Mouse (Mus musculus) kidney, embryonic 14.5 days (tissue): ENCODE data around the gene Smim24. TPM values are rescaled to one million over a fixed set of nuclear protein-coding genes. Genes with fewer than 3 reads are reported as not detected.

Source experiments
- ATAC-seq: fragments of 200-750 bp; cut with Nextera tagmentation; 2 replicates; pipeline ENCODE4 v1.8.0; 2017; ENCODE audit warnings: moderate number of reproducible peaks, mild to moderate bottlenecking, moderate TSS enrichment, moderate library complexity; ENCODE audit not compliant: low FRiP score, low TSS enrichment
- H3K27ac ChIP-seq: fragments of 300-500 bp; sonication (generic); 2 replicates; pipeline ENCODE4 v1.5.1; 2014; ENCODE audit warnings: low read depth, mild to moderate bottlenecking, low read length, moderate library complexity, mixed read lengths
- H3K27me3 ChIP-seq: fragments of 300-500 bp; sonication (generic); 2 replicates; pipeline ENCODE4 v1.6.1; 2014; ENCODE audit warnings: mild to moderate bottlenecking, low read length; ENCODE audit not compliant: control insufficient read depth, insufficient read depth
- H3K36me3 ChIP-seq: fragments of 300-500 bp; sonication (generic); 2 replicates; pipeline ENCODE4 v1.6.1; 2014; ENCODE audit warnings: low read length, mixed read lengths; ENCODE audit not compliant: control insufficient read depth, insufficient read depth
- H3K4me1 ChIP-seq: fragments of 300-500 bp; sonication (generic); 2 replicates; pipeline ENCODE4 v1.6.1; 2014; ENCODE audit warnings: low read length, mixed read lengths; ENCODE audit not compliant: control insufficient read depth, insufficient read depth
- H3K4me2 ChIP-seq: fragments of 300-500 bp; sonication (generic); replicated peaks from 2 replicates; pipeline ENCODE4 v1.6.1; 2014; ENCODE audit warnings: low read depth, mild to moderate bottlenecking, low read length
- H3K4me3 ChIP-seq: fragments of 300-500 bp; sonication (generic); 2 replicates; pipeline ENCODE4 v1.5.1; 2014; ENCODE audit warnings: mild to moderate bottlenecking, low read length
- H3K9ac ChIP-seq: fragments of 300-500 bp; sonication (generic); 2 replicates; pipeline ENCODE4 v1.6.1; 2014; ENCODE audit warnings: low read depth, mild to moderate bottlenecking, low read length, moderate library complexity
- H3K9me3 ChIP-seq: fragments of 300-500 bp; sonication (generic); 2 replicates; pipeline ENCODE4 v1.6.1; 2016; ENCODE audit warnings: low read length; ENCODE audit not compliant: control insufficient read depth
- WGBS: fragments of 180-500 bp; shearing (Covaris S2); extraction: QIAGEN DNeasy Blood & Tissue Kit; methylation state at CpG from one replicate; pipeline ENCODE4 v1.1.7; 2014; 5-methylcytosine and 5-hydroxymethylcytosine counted together
- polyA plus RNA-seq: library from polyadenylated mRNA; unstranded; fragments of >200 nt; fragmentation: Nextera tagmentation; extraction: Ambion mirVana; gene quantifications from 2 replicates; pipeline ENCODE4 v1.2.1, GENCODE M21; 2014

The Smim24 gene
- polyA plus RNA-seq, 1 experiment from 2014 or later, result 16.4 TPM

DNA sequence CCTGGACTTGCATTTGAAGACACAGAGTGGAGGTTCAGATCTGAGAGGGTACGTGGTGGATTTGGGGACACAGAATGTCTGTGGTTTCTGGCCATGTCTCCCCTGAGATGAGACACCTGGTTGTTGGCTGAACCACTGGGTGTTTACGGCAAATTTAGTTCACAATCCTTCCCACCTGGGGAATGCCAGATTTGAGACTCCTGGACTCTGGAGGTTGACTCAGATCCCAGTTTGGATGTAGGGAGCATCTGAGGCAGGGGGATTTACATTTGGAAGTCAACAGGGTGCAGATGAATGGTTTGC lies 15.5 kb upstream of the Smim24 start:
- WGBS, result 47% methylated on average over 2 of the region's 2 CpGs
- no peak for ATAC-seq
- Histone ChIP-seq H3K4me2 (peak overlapping the region; percentile 76), H3K27me3 (no peaks in the 10 kb centered on the region), H3K4me1 (peaks cover 12% of the 10 kb centered on the region), H3K9me3 (no peaks in the 10 kb centered on the region), H3K27ac (no peak overlapping the region), H3K36me3 (peaks cover 31% of the 10 kb centered on the region), H3K9ac (peak overlapping the region; percentile 90), H3K4me3 (peak overlapping the region; percentile 82)

DNA sequence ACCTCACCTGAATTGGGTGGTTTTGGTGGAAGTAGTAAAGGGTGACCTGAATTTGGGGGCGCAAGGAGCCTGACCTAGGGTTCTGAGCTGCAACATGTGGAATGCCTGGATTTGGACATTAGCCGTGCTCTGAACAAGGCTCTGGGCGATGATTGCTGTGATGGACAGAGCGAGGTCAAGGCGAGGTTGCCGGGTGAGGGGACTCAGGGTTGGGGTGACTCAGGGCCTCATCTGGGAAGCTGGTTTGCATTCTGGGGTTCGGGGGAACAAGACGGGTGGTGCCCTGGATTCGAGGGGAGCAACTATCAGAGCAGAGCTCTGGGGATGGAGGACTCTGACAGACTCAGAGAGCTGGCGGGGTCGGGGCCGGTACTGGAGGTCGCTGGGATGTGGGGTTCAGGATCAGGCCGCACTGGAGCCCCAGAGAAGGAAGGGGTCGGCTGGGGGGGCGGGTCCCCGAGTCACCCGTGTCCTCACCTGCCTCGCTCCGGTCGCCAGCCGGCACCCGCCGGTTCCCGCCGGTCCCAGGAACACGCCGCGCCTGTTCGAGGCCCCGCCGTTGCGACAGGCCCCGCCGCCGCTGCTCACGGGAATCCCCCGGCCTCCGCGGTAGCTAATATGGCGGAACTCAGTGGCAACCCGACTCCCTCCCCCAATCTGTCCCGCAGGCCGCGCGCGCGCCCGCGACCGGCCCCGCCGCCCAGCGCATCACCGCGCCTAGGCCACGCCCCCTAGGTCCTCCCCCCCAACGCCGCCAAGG lies 14.9 kb upstream of the Smim24 start, which contains the start of gene Fzr1:
Fzr1 (minus strand) TSS at position 724 of the 760 bp plus-strand sequence.
- Histone ChIP-seq H3K4me1 (peaks cover 12% of the 10 kb centered on the region), H3K4me3 (peak within 1 kb of the TSS; percentile 82), H3K27me3 (no peaks in the 10 kb centered on the region), H3K27ac (peak within 1 kb of the TSS; percentile 72), H3K9ac (peak within 1 kb of the TSS; percentile 90), H3K9me3 (no peaks in the 10 kb centered on the region), H3K4me2 (peak within 1 kb of the TSS; percentile 76), H3K36me3 (peaks cover 26% of the 10 kb centered on the region)
- under 1% methylated on average over 55 of the region's 59 CpGs for WGBS
- ATAC-seq, result peak; percentile 73

DNA sequence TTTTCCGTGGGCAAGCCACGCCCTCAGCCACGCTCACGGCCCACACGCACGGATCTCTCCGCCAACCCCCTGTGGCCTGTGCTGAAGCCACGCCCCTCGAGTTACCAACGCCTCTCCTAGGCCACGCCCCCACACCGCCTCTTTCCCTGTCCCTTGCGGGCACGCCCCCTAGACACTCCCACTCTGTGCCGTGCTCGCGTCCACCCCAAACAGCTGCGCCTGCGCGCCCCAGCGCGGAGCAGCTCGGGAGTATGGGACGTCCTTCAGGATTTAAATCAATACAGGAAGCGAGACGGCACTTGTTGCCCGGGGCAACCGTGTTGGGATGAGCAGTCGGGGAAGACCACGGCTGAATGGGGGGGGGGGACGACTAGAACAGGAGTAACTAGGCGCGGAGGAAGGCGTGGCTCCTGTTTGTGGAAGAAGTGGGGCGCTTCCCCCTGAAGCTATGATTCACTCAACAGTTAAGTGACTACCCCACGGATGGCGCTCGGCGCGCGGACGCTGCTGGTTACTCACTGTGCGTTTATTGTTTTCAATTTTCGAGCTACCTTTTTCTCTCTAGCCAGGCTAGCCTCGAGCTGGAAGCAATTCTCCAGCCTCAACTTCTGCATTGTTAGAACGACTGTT lies 14.2 kb upstream of the Smim24 start:
- Histone ChIP-seq H3K9ac (peak overlapping the region; percentile 90), H3K4me3 (peak overlapping the region; percentile 82), H3K27ac (peak overlapping the region; percentile 71), H3K4me2 (peak overlapping the region; percentile 52), H3K27me3 (no peaks in the 10 kb centered on the region), H3K9me3 (no peaks in the 10 kb centered on the region), H3K4me1 (peaks cover 12% of the 10 kb centered on the region), H3K36me3 (peaks cover 19% of the 10 kb centered on the region)
- ATAC-seq, result peak; percentile 96
- WGBS, result under 1% methylated on average over 46 of the region's 46 CpGs

DNA sequence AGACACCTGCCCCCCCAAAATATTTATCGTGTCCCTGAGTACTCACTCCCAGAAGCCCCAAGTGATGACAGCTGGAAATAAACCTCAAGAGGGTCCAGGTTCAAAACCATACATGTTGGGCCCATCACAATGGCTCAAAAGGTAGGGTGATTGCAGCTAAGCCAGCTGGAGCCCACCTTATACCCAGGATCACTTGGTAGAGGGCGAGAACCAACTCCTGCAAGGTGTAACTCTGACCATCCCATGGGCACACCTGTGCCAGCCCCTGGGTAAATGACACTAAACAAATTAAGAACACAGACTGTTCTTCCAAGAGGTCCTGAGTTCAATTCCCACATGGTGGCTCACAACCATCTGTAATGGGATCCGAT lies 13.7 kb upstream of the Smim24 start:
- Histone ChIP-seq H3K4me3 (peak overlapping the region; percentile 49), H3K27ac (peak overlapping the region; percentile 71), H3K4me2 (peak overlapping the region; percentile 52), H3K4me1 (peaks cover 12% of the 10 kb centered on the region), H3K9me3 (no peaks in the 10 kb centered on the region), H3K27me3 (no peaks in the 10 kb centered on the region), H3K36me3 (peaks cover 14% of the 10 kb centered on the region), H3K9ac (peak overlapping the region; percentile 68)
- WGBS, result 58% methylated on average over 3 of the region's 3 CpGs
- no peak for ATAC-seq

DNA sequence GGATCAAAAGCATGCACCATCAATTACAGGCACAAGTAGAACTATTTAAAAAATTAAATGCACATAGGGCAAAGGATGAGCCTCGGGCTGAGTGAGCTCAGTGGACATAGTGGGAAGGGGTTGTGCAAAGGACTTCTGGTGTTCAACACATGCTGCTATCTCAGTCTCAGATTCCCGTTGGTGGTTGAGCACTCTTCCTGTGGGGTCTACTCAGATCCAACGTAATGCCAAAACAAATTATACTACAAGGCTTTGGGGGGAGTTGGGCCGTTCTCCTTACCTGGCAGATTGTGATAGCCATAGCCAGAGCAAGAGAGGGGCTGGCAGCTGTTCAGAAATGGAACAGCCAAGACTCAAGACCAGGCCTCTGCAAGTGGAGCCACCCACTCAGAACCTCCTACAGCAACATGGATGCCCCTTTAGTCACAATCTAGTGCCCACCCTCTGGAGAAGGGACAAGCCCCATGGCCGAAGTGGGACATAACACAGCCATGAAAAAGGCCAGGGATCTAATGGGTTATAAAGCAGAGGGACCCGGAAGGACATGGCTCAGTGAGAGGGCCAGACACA lies 13.0 kb upstream of the Smim24 start:
- 94% methylated on average over 6 of the region's 6 CpGs for WGBS
- H3K36me3 ChIP-seq, result peaks cover 8% of the 10 kb centered on the region; the same call in 1 of the 2 replicates
- no peak overlapping the region for H3K9ac ChIP-seq
- ATAC-seq, result no peak
- no peak overlapping the region for H3K4me2 ChIP-seq
- H3K27me3 ChIP-seq, result no peaks in the 10 kb centered on the region
- peaks cover 12% of the 10 kb centered on the region for H3K4me1 ChIP-seq
- H3K4me3 ChIP-seq, result no peak overlapping the region
- H3K27ac ChIP-seq, result no peak overlapping the region
- no peaks in the 10 kb centered on the region for H3K9me3 ChIP-seq

DNA sequence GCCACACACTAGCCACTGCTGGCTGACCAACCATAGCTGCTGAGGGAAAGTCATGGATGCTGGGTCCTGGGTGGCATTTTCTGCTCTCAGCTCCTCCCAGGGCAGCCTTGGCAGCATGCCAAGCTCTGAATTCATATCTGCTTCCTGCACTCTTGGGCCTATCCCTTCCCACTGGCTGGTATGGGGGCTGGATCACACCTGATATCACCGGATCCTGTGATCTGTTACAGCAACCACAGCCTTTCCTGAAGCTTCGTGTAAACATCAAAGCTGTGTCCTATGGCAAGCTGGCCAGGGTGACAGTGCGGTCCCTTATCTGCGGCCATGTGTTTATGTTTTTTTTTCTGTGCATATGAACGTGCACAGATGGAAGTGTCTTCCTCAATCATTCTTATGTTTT lies 10.8 kb upstream of the Smim24 start:
- Histone ChIP-seq H3K36me3 (peaks cover 13% of the 10 kb centered on the region), H3K27me3 (no peaks in the 10 kb centered on the region), H3K4me3 (no peak overlapping the region), H3K4me2 (no peak overlapping the region), H3K27ac (0 out of 2 replicates have a peak overlapping the region, but pooled peaks have one; percentile 9), H3K4me1 (peaks cover 13% of the 10 kb centered on the region), H3K9me3 (no peaks in the 10 kb centered on the region), H3K9ac (no peak overlapping the region)
- no peak for ATAC-seq
- 80% methylated on average over 5 of the region's 5 CpGs for WGBS

DNA sequence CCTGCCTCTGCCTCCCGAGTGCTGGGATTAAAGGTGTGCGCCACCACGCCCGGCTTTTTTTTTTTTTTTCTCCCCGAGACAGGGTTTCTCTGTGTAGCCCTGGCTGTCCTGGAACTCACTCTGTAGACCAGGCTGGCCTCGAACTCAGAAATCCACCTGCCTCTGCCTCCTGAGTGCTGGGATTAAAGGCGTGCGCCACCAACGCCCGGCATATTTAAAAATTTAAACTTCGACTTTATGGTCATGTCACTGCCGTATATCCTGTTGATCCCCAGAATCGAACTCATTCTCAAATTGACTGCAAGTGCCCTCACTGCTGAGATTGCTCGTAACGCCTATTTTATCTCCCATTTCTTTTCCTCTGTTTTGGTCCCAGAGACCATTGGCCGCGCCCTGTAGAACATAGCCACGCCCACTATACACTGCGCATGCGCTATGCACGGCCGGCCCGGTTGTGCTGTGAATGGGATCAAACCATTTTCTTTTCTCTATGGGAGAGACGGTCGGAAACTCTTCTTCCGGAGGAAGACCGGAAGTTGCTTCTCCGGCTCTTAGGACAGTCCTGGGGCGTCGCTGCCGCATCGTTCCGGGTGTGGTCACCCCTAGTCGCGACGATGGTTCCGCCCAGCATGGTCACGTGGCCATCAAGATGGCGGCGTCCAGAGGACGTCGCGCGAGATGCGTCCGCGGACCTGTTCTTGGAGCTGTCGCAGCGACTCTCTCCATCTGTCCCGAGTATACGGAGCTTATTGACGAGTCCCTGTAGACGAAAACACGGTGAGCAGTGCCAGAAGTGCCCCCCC lies 8.8 kb upstream of the Smim24 start, which contains the start of the genes Dohh and Gm48551:
Dohh (plus strand) TSS at position 627 of the 803 bp plus-strand sequence.
Gm48551 (plus strand) TSS at position 665 of the 803 bp plus-strand sequence.
- WGBS, result 4% methylated on average over 52 of the region's 54 CpGs
- H3K27me3 ChIP-seq, result no peaks in the 10 kb centered on the region
- peak within 1 kb of the TSS; percentile 82 for H3K27ac ChIP-seq
- peaks cover 9% of the 10 kb centered on the region for H3K4me1 ChIP-seq
- H3K9me3 ChIP-seq, result no peaks in the 10 kb centered on the region
- H3K9ac ChIP-seq, result peak within 1 kb of the TSS; percentile 83
- H3K4me2 ChIP-seq, result peak within 1 kb of the TSS; percentile 69
- peaks cover 30% of the 10 kb centered on the region for H3K36me3 ChIP-seq
- ATAC-seq, result peak; percentile 93
- H3K4me3 ChIP-seq, result peak within 1 kb of the TSS; percentile 98

DNA sequence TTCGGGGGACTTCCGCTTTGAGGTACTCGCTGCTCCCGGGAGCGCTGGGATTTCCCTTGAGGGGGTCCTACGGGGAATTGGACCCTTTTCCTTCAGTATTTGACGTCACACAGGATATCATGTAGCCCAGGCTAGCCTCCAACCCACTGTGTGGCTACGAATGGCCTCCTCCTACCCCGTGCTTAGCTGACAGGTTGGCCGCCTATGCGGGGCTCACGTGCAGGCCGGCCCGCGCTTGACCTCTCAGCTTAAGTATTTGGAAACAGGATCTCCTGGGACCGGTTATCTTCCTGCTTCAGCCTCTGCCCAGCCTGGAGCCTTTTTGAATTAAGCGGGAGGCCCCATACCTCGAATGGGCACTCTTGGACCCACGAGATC lies 8.3 kb upstream of the Smim24 start:
- Histone ChIP-seq H3K36me3 (peaks cover 30% of the 10 kb centered on the region), H3K9me3 (no peaks in the 10 kb centered on the region), H3K4me3 (peak overlapping the region; percentile 98), H3K4me1 (peaks cover 13% of the 10 kb centered on the region), H3K27ac (peak overlapping the region; percentile 82), H3K27me3 (no peaks in the 10 kb centered on the region), H3K9ac (peak overlapping the region; percentile 83), H3K4me2 (peak overlapping the region; percentile 69)
- ATAC-seq, result peak; percentile 13; the same call in 1 of the 2 replicates
- WGBS, result under 1% methylated on average over 19 of the region's 19 CpGs
